ENCODE assay signal across 11 mouse cellular contexts in genomic region chr7:141087894-141088293, GRCm38 (mm10). TPM values are rescaled to one million over a fixed set of nuclear protein-coding genes. Genes with fewer than 3 reads are reported as not detected.
DNase-seq lines count a peak whose midpoint lies in the region; ATAC-seq lines count a peak whose summit lies in the region.
"Had no signal": no experiment of that assay in that cellular context is flagged by ENCODE, and none has a peak within 500 bp of the region (broad histone marks: within the 10 kb centered on the region; RNA-seq: fewer than 3 reads in every experiment).

No protein-coding gene starts in this region.

- no peak overlapping the region for H3K27ac ChIP-seq in kidney, embryonic 16.5 days (ENCODE audit: low read length)
- no peak overlapping the region for H3K27ac ChIP-seq in stomach, embryonic 15.5 days
- H3K27ac ChIP-seq: embryonic facial prominence, embryonic 15.5 days; hindbrain, embryonic 15.5 days had no signal

- ATAC-seq in kidney, embryonic 16.5 days (ENCODE audit: low FRiP score, low TSS enrichment) = no peak
- ATAC-seq in stomach, embryonic 15.5 days (ENCODE audit: insufficient read depth, low FRiP score, low read depth) = no peak
- no peak for ATAC-seq in cerebellum, adult (ENCODE audit: insufficient number of reproducible peaks, low FRiP score, low TSS enrichment)

- no peak overlapping the region for H3K9ac ChIP-seq in kidney, embryonic 16.5 days (replicated peaks; ENCODE audit: low read length)
- no peak overlapping the region for H3K9ac ChIP-seq in stomach, embryonic 15.5 days
- H3K9ac ChIP-seq: embryonic facial prominence, embryonic 15.5 days; hindbrain, embryonic 15.5 days had no signal

- H3K27me3 ChIP-seq in kidney, embryonic 16.5 days (ENCODE audit: insufficient read depth, low read length) = peaks cover 20% of the 10 kb centered on the region
- peaks cover 14% of the 10 kb centered on the region; the same call in 1 of the 2 replicates for H3K27me3 ChIP-seq in stomach, embryonic 15.5 days (replicated peaks)

- H3K9me3 ChIP-seq in kidney, embryonic 16.5 days (ENCODE audit: low read length) = no peaks in the 10 kb centered on the region; the same call in 1 of the 2 replicates
- H3K9me3 ChIP-seq in stomach, embryonic 15.5 days = no peaks in the 10 kb centered on the region
- H3K9me3 ChIP-seq: embryonic facial prominence, embryonic 15.5 days; hindbrain, embryonic 15.5 days had no signal

- H3K4me3 ChIP-seq in kidney, embryonic 16.5 days (ENCODE audit: low read length) = no peak overlapping the region
- no peak overlapping the region for H3K4me3 ChIP-seq in stomach, embryonic 15.5 days (replicated peaks)
- H3K4me3 ChIP-seq: embryonic facial prominence, embryonic 15.5 days; hindbrain, embryonic 15.5 days had no signal

- no peaks in the 10 kb centered on the region for H3K36me3 ChIP-seq in kidney, embryonic 16.5 days (ENCODE audit: insufficient read depth, low read length)
- H3K36me3 ChIP-seq in stomach, embryonic 15.5 days = no peaks in the 10 kb centered on the region; the same call in 1 of the 2 replicates
- H3K36me3 ChIP-seq: hindbrain, embryonic 15.5 days had no signal

- no peak overlapping the region for H3K4me2 ChIP-seq in kidney, embryonic 16.5 days (replicated peaks; ENCODE audit: low read depth, low read length)
- H3K4me2 ChIP-seq in stomach, embryonic 15.5 days = 0 out of 2 replicates have a peak overlapping the region, but pooled peaks have one; percentile 16
- H3K4me2 ChIP-seq: embryonic facial prominence, embryonic 15.5 days; hindbrain, embryonic 15.5 days had no signal

- H3K4me1 ChIP-seq in kidney, embryonic 16.5 days (ENCODE audit: insufficient read depth, low read length) = peaks cover 9% of the 10 kb centered on the region
- H3K4me1 ChIP-seq in stomach, embryonic 15.5 days = peaks cover 18% of the 10 kb centered on the region; the same call in 1 of the 2 replicates

- DNase-seq in kidney, postnatal 14 days = peak; percentile 25
- DNase-seq in ES-CJ7 (ENCODE audit: low read depth, low spot score) (peak; percentile 75), liver (peak; percentile 32)
- DNase-seq in cerebellum, adult 9-11 months = no peak
- no peak for DNase-seq in left cerebral cortex, adult 8-10 months (ENCODE audit: low spot score in 2 of 2)

- WGBS in kidney, embryonic 16.5 days = 34% methylated on average over 8 of the region's 8 CpGs
- WGBS in stomach, embryonic 15.5 days = 26% methylated on average over 8 of the region's 8 CpGs

RNA-seq across cellular contexts. Expression of gene Pkp3, which starts 9.9 kb away (rescaled TPM):
- polyA plus RNA-seq in kidney, embryonic 16.5 days (2015; fragmentation: Nextera tagmentation; extraction: Ambion mirVana) = 9.2 and 10.5 TPM in 2 replicates
- polyA plus RNA-seq in stomach, embryonic 15.5 days (2015; fragmentation: Nextera tagmentation; extraction: Ambion mirVana) = 38.4 and 47.2 TPM in 2 replicates
- under 1 TPM in 1 of 4 experiments, not detected in 3; 0.57 TPM for total RNA-seq in left cerebral cortex, adult 8-10 months (2022)

RNA-seq across cellular contexts. Expression of gene Sigirr, which starts 12.5 kb away (rescaled TPM):
- 37.7 and 45.2 TPM in 2 replicates for polyA plus RNA-seq in kidney, embryonic 16.5 days (2015; fragmentation: Nextera tagmentation; extraction: Ambion mirVana)
- polyA plus RNA-seq in stomach, embryonic 15.5 days (2015; fragmentation: Nextera tagmentation; extraction: Ambion mirVana) = 13.1 and 15.1 TPM in 2 replicates
- 1 to 10 TPM; 2.3 to 2.6 (median 2.5) TPM for total RNA-seq in left cerebral cortex, adult 8-10 months (2022)

RNA-seq across cellular contexts. Expression of gene B4galnt4, which starts 27.0 kb away (rescaled TPM):
- 13.2 and 13.9 TPM in 2 replicates for polyA plus RNA-seq in kidney, embryonic 16.5 days (2015; fragmentation: Nextera tagmentation; extraction: Ambion mirVana)
- polyA plus RNA-seq in stomach, embryonic 15.5 days (2015; fragmentation: Nextera tagmentation; extraction: Ambion mirVana) = 7.0 and 9.2 TPM in 2 replicates
- total RNA-seq in left cerebral cortex, adult 8-10 months (2022) = 10 to 100 TPM; 64.5 to 81.0 (median 79.2) TPM

RNA-seq across cellular contexts. Expression of gene Ano9, which starts 29.7 kb away (rescaled TPM):
- polyA plus RNA-seq in kidney, embryonic 16.5 days (2015; fragmentation: Nextera tagmentation; extraction: Ambion mirVana) = 8.0 and 8.6 TPM in 2 replicates
- 16.2 and 20.5 TPM in 2 replicates for polyA plus RNA-seq in stomach, embryonic 15.5 days (2015; fragmentation: Nextera tagmentation; extraction: Ambion mirVana)
- total RNA-seq in left cerebral cortex, adult 8-10 months (2022) = not detected
- total RNA-seq: gastrocnemius, postnatal 4 days had no signal

RNA-seq across cellular contexts. Expression of gene Ptdss2, which starts 34.3 kb away (rescaled TPM):
- polyA plus RNA-seq in kidney, embryonic 16.5 days (2015; fragmentation: Nextera tagmentation; extraction: Ambion mirVana) = 85.5 and 86.7 TPM in 2 replicates
- 58.6 and 60.7 TPM in 2 replicates for polyA plus RNA-seq in stomach, embryonic 15.5 days (2015; fragmentation: Nextera tagmentation; extraction: Ambion mirVana)
- 10 to 100 TPM; 48.4 to 57.7 (median 52.3) TPM for total RNA-seq in left cerebral cortex, adult 8-10 months (2022)

Comparison
In these comparisons a context has a peak if more than half of its experiments do, and no peak if none do; other contexts are left out.
1. DNase-seq: peak in kidney, postnatal 14 days (single experiment), ES-CJ7 (single experiment) and liver (single experiment); none in cerebellum, adult 9-11 months (single experiment) and left cerebral cortex, adult 8-10 months (0 of 2).